Mouse (Mus musculus): ENCODE measurements around the gene Nr2c2ap. TPM values are rescaled to one million over a fixed set of nuclear protein-coding genes. Genes with fewer than 3 reads are reported as not detected.

The Nr2c2ap gene
- polyA plus RNA-seq, 1 experiment from 2014 or later, result 30.1 TPM

DNA sequence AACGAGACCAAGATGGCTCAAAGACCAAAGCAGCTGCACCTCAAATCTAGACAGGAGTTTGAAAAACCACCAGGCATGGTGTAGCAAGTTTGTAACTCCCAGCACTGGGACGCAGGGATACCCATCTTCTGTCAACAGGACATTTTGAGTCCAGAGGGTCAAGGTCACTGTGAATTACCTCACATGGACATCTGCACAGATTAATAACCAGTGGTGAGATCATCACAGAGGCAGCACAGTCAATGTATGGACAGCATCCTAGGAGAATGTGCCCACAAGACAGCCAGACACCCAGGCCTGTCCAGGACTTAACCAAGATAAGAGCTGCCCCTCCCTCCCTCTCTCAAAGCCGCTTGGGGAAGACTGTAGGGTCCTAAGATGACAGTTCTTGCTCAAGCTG lies 39.0 kb downstream of the Nr2c2ap start:
- no peak for TF ChIP-seq CTCF (IDR thresholded peaks at IDR 0.05; ENCODE audit: low read depth)
- no peak overlapping the region for H3K27ac ChIP-seq
- H3K9me3 ChIP-seq (replicated peaks; ENCODE audit: low read length), result no peaks in the 10 kb centered on the region
- no peaks in the 10 kb centered on the region for H3K27me3 ChIP-seq (ENCODE audit: insufficient read depth, low read length)
- H3K4me3 ChIP-seq (replicated peaks; ENCODE audit: low read depth, low read length), result no peak overlapping the region
- 82% methylated on average over 3 of the region's 3 CpGs for WGBS
- no peak for ATAC-seq (replicated peaks; ENCODE audit: low FRiP score, low read depth)
- no peaks in the 10 kb centered on the region for H3K4me1 ChIP-seq (replicated peaks; ENCODE audit: insufficient read depth, low read length)
- no peaks in the 10 kb centered on the region for H3K36me3 ChIP-seq (ENCODE audit: insufficient read depth, low read length)
- no peak for DNase-seq (ENCODE audit: low spot score)
- no peak overlapping the region for H3K9ac ChIP-seq (ENCODE audit: low read depth, low read length)
- H3K4me2 ChIP-seq (ENCODE audit: low read length), result no peak overlapping the region

DNA sequence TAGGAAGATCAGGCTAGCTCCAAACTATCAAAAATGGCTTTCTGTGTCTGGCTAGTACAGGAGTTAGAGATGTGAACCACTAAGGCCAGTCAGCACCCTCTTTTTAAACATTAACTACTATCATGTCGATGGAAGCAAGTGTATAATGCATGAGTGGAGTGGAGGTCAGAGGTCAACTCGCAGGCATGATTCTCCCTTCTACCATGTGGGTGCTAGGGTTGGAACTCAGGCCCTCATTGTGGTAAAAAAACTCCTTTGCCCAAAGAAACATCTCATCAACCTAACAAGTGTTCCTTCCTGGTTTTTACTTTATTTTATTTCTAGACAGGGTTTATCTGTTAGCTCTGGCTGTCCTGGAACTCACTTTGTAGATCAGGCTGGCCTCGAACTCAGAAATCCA lies 39.6 kb downstream of the Nr2c2ap start:
- ATAC-seq (replicated peaks; ENCODE audit: low FRiP score, low read depth), result no peak
- 70% methylated on average over 3 of the region's 3 CpGs for WGBS
- Histone ChIP-seq H3K9me3 (replicated peaks; ENCODE audit: low read length) (no peaks in the 10 kb centered on the region), H3K9ac (ENCODE audit: low read depth, low read length) (no peak overlapping the region), H3K27me3 (ENCODE audit: insufficient read depth, low read length) (no peaks in the 10 kb centered on the region), H3K27ac (no peak overlapping the region), H3K4me1 (replicated peaks; ENCODE audit: insufficient read depth, low read length) (no peaks in the 10 kb centered on the region), H3K36me3 (ENCODE audit: insufficient read depth, low read length) (no peaks in the 10 kb centered on the region), H3K4me2 (ENCODE audit: low read length) (no peak overlapping the region), H3K4me3 (replicated peaks; ENCODE audit: low read depth, low read length) (no peak overlapping the region)
- no peak for DNase-seq (ENCODE audit: low spot score)
- TF ChIP-seq CTCF (IDR thresholded peaks at IDR 0.05; ENCODE audit: low read depth), result no peak

DNA sequence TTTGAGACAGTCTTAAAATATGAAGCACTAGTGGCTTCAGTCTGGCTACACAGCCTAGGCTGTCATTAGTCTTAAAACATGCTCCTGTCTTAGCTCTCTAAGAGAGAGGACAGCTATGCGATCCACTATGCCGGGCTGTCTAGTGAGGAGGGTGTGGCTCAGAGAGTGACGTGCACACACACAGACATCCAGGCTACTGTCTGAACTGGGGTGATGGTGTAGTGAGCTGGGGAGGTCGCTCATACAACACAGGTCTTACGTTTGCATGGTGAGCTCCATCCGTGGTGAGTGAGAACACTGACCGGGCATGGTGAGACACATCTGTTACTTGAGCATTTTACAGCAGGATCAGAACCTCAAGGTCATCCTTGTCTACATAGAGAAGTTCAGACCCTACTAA lies 40.1 kb downstream of the Nr2c2ap start:
- Histone ChIP-seq H3K9me3 (replicated peaks; ENCODE audit: low read length) (no peaks in the 10 kb centered on the region), H3K36me3 (ENCODE audit: insufficient read depth, low read length) (no peaks in the 10 kb centered on the region), H3K4me2 (ENCODE audit: low read length) (no peak overlapping the region; the same call in 1 of the 2 replicates), H3K27me3 (ENCODE audit: insufficient read depth, low read length) (no peaks in the 10 kb centered on the region), H3K9ac (ENCODE audit: low read depth, low read length) (no peak overlapping the region), H3K27ac (no peak overlapping the region), H3K4me1 (replicated peaks; ENCODE audit: insufficient read depth, low read length) (no peaks in the 10 kb centered on the region), H3K4me3 (replicated peaks; ENCODE audit: low read depth, low read length) (no peak overlapping the region)
- no peak for TF ChIP-seq CTCF (IDR thresholded peaks at IDR 0.05; ENCODE audit: low read depth)
- DNase-seq (ENCODE audit: low spot score) (no peak), ATAC-seq (replicated peaks; ENCODE audit: low FRiP score, low read depth) (no peak)
- 65% methylated on average over 7 of the region's 7 CpGs for whole genome bisulfite sequencing

DNA sequence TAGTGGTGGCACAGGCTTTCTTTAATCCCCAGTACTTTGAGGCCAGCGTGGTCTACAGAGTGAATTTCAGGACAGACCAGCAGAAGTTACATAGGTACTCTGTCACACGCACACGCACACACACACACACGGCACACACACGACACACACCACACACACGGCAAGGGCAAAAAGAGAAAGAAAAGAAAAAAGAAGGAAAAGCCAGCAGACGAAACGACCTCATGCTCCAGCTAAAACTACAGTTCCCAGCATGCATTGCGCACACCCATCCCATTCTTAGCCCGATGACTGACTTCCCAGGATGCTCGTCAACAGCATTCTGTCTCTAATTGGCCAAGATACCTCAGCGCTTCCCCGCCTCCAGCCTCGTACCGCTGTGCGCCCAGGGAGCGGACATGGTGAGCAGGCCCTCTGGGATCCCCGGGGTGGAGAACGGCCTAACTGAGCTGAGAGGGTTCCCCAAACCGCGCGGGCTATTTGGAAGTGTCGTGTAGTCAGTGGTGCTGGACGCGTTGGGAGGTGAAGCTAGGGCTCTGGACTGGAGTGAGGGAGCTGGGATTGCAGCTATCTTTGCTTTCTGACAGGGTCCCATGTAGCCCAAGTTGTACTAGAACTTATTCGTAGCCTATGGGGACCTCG lies 41.0 kb downstream of the Nr2c2ap start, which contains the start of gene Tmem161a:
Tmem161a (plus strand) TSS at position 314 of the 639 bp plus-strand sequence.
- WGBS, result 2% methylated on average over 27 of the region's 27 CpGs
- TF ChIP-seq CTCF (IDR thresholded peaks at IDR 0.05; ENCODE audit: low read depth), result no peak
- Histone ChIP-seq H3K4me1 (replicated peaks; ENCODE audit: insufficient read depth, low read length) (no peaks in the 10 kb centered on the region), H3K9me3 (replicated peaks; ENCODE audit: low read length) (no peaks in the 10 kb centered on the region), H3K27me3 (ENCODE audit: insufficient read depth, low read length) (no peaks in the 10 kb centered on the region), H3K4me3 (replicated peaks; ENCODE audit: low read depth, low read length) (peak within 1 kb of the TSS; percentile 49), H3K9ac (ENCODE audit: low read depth, low read length) (peak within 1 kb of the TSS; percentile 58), H3K36me3 (ENCODE audit: insufficient read depth, low read length) (0 out of 2 replicates have a peak, but pooled peaks cover 5% of the 10 kb centered on the region), H3K27ac (no peak within 1 kb of the TSS), H3K4me2 (ENCODE audit: low read length) (peak within 1 kb of the TSS; percentile 56)
- DNase-seq (ENCODE audit: low spot score), result peak; percentile 99
- ATAC-seq (replicated peaks; ENCODE audit: low FRiP score, low read depth), result peak; percentile 94

DNA sequence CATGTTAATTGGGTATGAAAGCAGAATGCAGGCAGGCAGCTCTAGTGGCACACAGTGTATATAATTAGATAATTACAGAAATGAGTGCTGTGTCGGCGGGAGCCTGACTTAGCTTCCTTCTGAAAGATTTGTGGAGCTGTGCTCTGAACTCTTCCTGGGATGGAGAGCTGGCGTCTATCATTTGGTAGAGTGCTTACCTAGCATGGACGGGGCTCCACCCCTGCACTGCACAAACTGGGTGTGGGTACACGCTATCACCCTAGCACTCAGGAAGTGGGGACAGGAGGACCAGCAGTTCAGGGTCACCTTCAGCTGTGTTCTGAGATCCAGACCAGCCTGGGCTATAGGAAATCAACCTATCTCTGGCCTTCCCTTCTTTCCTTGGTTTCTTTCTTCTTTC lies 42.2 kb downstream of the Nr2c2ap start:
- H3K36me3 ChIP-seq (ENCODE audit: insufficient read depth, low read length), result 0 out of 2 replicates have a peak, but pooled peaks cover 10% of the 10 kb centered on the region
- DNase-seq (ENCODE audit: low spot score) (no peak), ATAC-seq (replicated peaks; ENCODE audit: low FRiP score, low read depth) (no peak)
- H3K4me3 ChIP-seq (replicated peaks; ENCODE audit: low read depth, low read length), result no peak overlapping the region
- H3K4me1 ChIP-seq (replicated peaks; ENCODE audit: insufficient read depth, low read length), result no peaks in the 10 kb centered on the region
- no peaks in the 10 kb centered on the region for H3K9me3 ChIP-seq (replicated peaks; ENCODE audit: low read length)
- no peak for TF ChIP-seq CTCF (IDR thresholded peaks at IDR 0.05; ENCODE audit: low read depth)
- peak overlapping the region; percentile 56; the same call in 1 of the 2 replicates for H3K4me2 ChIP-seq (ENCODE audit: low read length)
- no peak overlapping the region for H3K27ac ChIP-seq
- no peaks in the 10 kb centered on the region for H3K27me3 ChIP-seq (ENCODE audit: insufficient read depth, low read length)
- no peak overlapping the region for H3K9ac ChIP-seq (ENCODE audit: low read depth, low read length)
- WGBS, result 82% methylated on average over 5 of the region's 5 CpGs

DNA sequence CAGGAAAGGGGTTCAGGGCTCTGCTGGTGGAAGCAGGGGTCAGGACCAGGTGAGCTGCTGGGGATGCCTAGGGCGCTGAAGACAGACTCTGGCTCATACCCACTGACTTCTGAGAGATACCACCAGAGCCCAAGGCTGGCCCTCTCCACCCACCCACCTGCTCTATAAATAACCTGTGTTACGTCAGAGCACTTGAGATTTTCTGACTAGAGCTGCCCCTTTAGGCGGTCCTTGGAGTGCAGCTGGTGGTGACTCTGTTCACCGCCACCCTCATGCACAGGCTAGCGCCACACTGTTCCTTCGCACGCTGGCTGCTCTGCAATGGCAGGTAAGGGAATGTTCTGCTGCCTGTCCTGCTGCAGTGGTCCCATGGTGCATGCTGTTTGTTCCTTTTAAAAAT lies 42.9 kb downstream of the Nr2c2ap start:
- Histone ChIP-seq H3K27me3 (ENCODE audit: insufficient read depth, low read length) (no peaks in the 10 kb centered on the region), H3K4me2 (ENCODE audit: low read length) (no peak overlapping the region), H3K27ac (no peak overlapping the region), H3K36me3 (ENCODE audit: insufficient read depth, low read length) (0 out of 2 replicates have a peak, but pooled peaks cover 10% of the 10 kb centered on the region), H3K9me3 (replicated peaks; ENCODE audit: low read length) (no peaks in the 10 kb centered on the region), H3K9ac (ENCODE audit: low read depth, low read length) (no peak overlapping the region), H3K4me1 (replicated peaks; ENCODE audit: insufficient read depth, low read length) (no peaks in the 10 kb centered on the region), H3K4me3 (replicated peaks; ENCODE audit: low read depth, low read length) (no peak overlapping the region)
- WGBS, result 80% methylated on average over 7 of the region's 7 CpGs
- no peak for DNase-seq (ENCODE audit: low spot score)
- ATAC-seq (replicated peaks; ENCODE audit: low FRiP score, low read depth), result no peak
- no peak for TF ChIP-seq CTCF (IDR thresholded peaks at IDR 0.05; ENCODE audit: low read depth)
